Comparison of ENCODE assay signal across 9 mouse cellular contexts in the genomic region with DNA sequence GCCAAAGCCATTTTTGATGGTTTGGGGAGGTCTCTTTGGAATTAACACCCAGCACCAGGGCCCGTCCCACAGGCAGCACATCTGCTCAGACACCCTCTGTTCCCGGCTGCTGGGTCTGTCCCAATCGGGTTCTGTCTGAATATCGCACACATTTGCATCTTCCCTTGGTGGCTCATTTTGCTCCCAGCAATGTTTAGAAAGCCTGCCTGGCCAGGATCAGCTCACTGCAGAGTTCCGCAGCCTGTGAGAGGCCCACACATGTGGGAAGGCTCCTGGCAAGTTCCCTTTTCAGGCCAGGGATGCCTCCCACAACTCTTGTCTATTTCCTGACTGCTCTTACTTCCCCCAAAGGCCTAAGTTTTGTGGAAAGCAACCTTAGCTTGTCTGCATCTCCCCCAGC. TPM values are rescaled to one million over a fixed set of nuclear protein-coding genes. Genes with fewer than 3 reads are reported as not detected.
DNase-seq lines count a peak whose midpoint lies in the region; ATAC-seq and TF ChIP-seq lines count a peak whose summit lies in the region.
"Had no signal": no experiment of that assay in that cellular context is flagged by ENCODE, and none has a peak within 500 bp of the region (broad histone marks: within the 10 kb centered on the region; RNA-seq: fewer than 3 reads in every experiment).

No protein-coding gene starts in this region.

- WGBS in small intestine, adult 2 months, result 79% methylated on average over 5 of the region's 5 CpGs
- 75% methylated on average over 5 of the region's 5 CpGs for WGBS in intestine, postnatal 0 days

- no peak overlapping the region for H3K4me2 ChIP-seq in intestine, postnatal 0 days (replicated peaks; ENCODE audit: low read depth)
- H3K4me2 ChIP-seq: embryonic facial prominence, embryonic 12.5 days had no signal

- no peak overlapping the region for H3K9ac ChIP-seq in intestine, postnatal 0 days (ENCODE audit: low read depth, low read length)
- H3K9ac ChIP-seq: embryonic facial prominence, embryonic 12.5 days had no signal

- ATAC-seq in intestine, postnatal 0 days, result no peak

- TF ChIP-seq POLR2A in small intestine, adult 2 months (IDR thresholded peaks at IDR 0.05; ENCODE audit: low read depth, low read length), result no peak

- H3K27me3 ChIP-seq in small intestine, adult 2 months (ENCODE audit: control insufficient read depth, insufficient read depth, low read length), result no peaks in the 10 kb centered on the region
- H3K27me3 ChIP-seq in intestine, postnatal 0 days (replicated peaks; ENCODE audit: control insufficient read depth, insufficient read depth, low read length), result no peaks in the 10 kb centered on the region
- H3K27me3 ChIP-seq: embryonic facial prominence, embryonic 12.5 days had no signal

- intact Hi-C loops in left cerebral cortex, postnatal 14 days (cut with DNase I), result no loop called here

- no peak overlapping the region for H3K4me3 ChIP-seq in small intestine, adult 2 months (ENCODE audit: low read depth, low read length)
- no peak overlapping the region for H3K4me3 ChIP-seq in intestine, postnatal 0 days (ENCODE audit: low read depth, low read length)
- H3K4me3 ChIP-seq: embryonic facial prominence, embryonic 12.5 days had no signal

- DNase-seq in lung, adult 18-20 months, result peak; percentile 17 to 30
- DNase-seq in lung, postnatal 14 days, result no peak
- peak; percentile 73 to 83 for DNase-seq in frontal cortex, postnatal 36 days (ENCODE audit: low spot score in 2 of 2)
- peak; percentile 57 to 65 for DNase-seq in left cerebral cortex, postnatal 14 days (ENCODE audit: low spot score in 2 of 2)
- no peak for DNase-seq in natural killer cell, adult 2 months (ENCODE audit: low spot score in 2 of 2)
- DNase-seq: cerebellum, adult 2 months had no signal

- no peaks in the 10 kb centered on the region for H3K36me3 ChIP-seq in small intestine, adult 2 months (ENCODE audit: control insufficient read depth, insufficient read depth, low read length)
- H3K36me3 ChIP-seq in intestine, postnatal 0 days (ENCODE audit: control insufficient read depth, insufficient read depth), result no peaks in the 10 kb centered on the region
- H3K36me3 ChIP-seq: embryonic facial prominence, embryonic 12.5 days had no signal

- TF ChIP-seq CTCF in small intestine, adult 2 months (IDR thresholded peaks at IDR 0.05; ENCODE audit: extremely low read depth, insufficient read length, insufficient replicate concordance, low read depth, low read length), result no peak
- TF ChIP-seq CTCF in intestine, postnatal 0 days (IDR thresholded peaks at IDR 0.05; ENCODE audit: low read depth), result no peak

- peaks cover 13% of the 10 kb centered on the region; the same call in 1 of the 2 replicates for H3K4me1 ChIP-seq in small intestine, adult 2 months (ENCODE audit: control insufficient read depth, insufficient read depth, insufficient read length, low read length)
- no peaks in the 10 kb centered on the region for H3K4me1 ChIP-seq in intestine, postnatal 0 days (replicated peaks; ENCODE audit: control insufficient read depth, insufficient read depth, low read length)
- H3K4me1 ChIP-seq: embryonic facial prominence, embryonic 12.5 days had no signal

- peak overlapping the region; percentile 45 for H3K27ac ChIP-seq in small intestine, adult 2 months (ENCODE audit: insufficient read depth, low read depth, low read length)
- H3K27ac ChIP-seq in intestine, postnatal 0 days (ENCODE audit: low read depth, low read length), result no peak overlapping the region
- H3K27ac ChIP-seq: embryonic facial prominence, embryonic 12.5 days had no signal

- 0 out of 2 replicates have a peak, but pooled peaks cover 2% of the 10 kb centered on the region for H3K9me3 ChIP-seq in intestine, postnatal 0 days (ENCODE audit: control insufficient read depth)
- H3K9me3 ChIP-seq: embryonic facial prominence, embryonic 12.5 days had no signal

RNA-seq across cellular contexts. Expression of gene Themis2, which starts 13.4 kb away (rescaled TPM):
- under 1 TPM; 0.90 to 0.97 TPM for total RNA-seq in left cerebral cortex, postnatal 14 days (2021)
- polyA plus RNA-seq in small intestine, adult 2 months (2012; rRNA removed), result 4.0 and 4.9 TPM in 2 replicates
- 1.3 and 1.4 TPM in 2 replicates for polyA plus RNA-seq in intestine, postnatal 0 days (2015; fragmentation: Nextera tagmentation; extraction: Ambion mirVana)

RNA-seq across cellular contexts. Expression of gene Ppp1r8, which starts 33.3 kb away (rescaled TPM):
- total RNA-seq in left cerebral cortex, postnatal 14 days (2021), result 10 to 100 TPM; 41.8 to 43.1 TPM
- 8.0 and 15.6 TPM in 2 replicates for polyA plus RNA-seq in small intestine, adult 2 months (2012; rRNA removed)
- 16.8 and 18.5 TPM in 2 replicates for polyA plus RNA-seq in intestine, postnatal 0 days (2015; fragmentation: Nextera tagmentation; extraction: Ambion mirVana)

RNA-seq across cellular contexts. Expression of gene Rpa2, which starts 41.5 kb away (rescaled TPM):
- 10 to 100 TPM; 12.1 to 13.3 TPM for total RNA-seq in left cerebral cortex, postnatal 14 days (2021)
- 4.8 and 8.7 TPM in 2 replicates for polyA plus RNA-seq in small intestine, adult 2 months (2012; rRNA removed)
- polyA plus RNA-seq in intestine, postnatal 0 days (2015; fragmentation: Nextera tagmentation; extraction: Ambion mirVana), result 26.6 and 27.9 TPM in 2 replicates

RNA-seq across cellular contexts. Expression of gene Smpdl3b, which starts 52.6 kb away (rescaled TPM):
- total RNA-seq in left cerebral cortex, postnatal 14 days (2021), result 1 to 10 TPM; 2.2 to 2.9 TPM
- polyA plus RNA-seq in small intestine, adult 2 months (2012; rRNA removed), result 126 and 144 TPM in 2 replicates
- polyA plus RNA-seq in intestine, postnatal 0 days (2015; fragmentation: Nextera tagmentation; extraction: Ambion mirVana), result 2.9 TPM in 2 replicates

Comparison
In these comparisons a context has a peak if more than half of its experiments do, and no peak if none do; other contexts are left out.
1. DNase-seq: peak in lung, adult 18-20 months (2 of 2), frontal cortex, postnatal 36 days (2 of 2) and left cerebral cortex, postnatal 14 days (2 of 2); none in lung, postnatal 14 days (single experiment) and natural killer cell, adult 2 months (0 of 2).